Mouse (Mus musculus): ENCODE results near the gene Ttc28.

Gene Ttc28

GRCm38 (mm10) chr5:110967483-110968055 lies 88.0 kb downstream of the Ttc28 start:
- no peak for DNase-seq

GRCm38 (mm10) chr5:110968566-110968965 lies 89.0 kb downstream of the Ttc28 start:
- no peak for DNase-seq

- no peak for DNase-seq
These were observed 90.7 kb downstream of the Ttc28 start for GRCm38 (mm10) chr5:110970162-110970780.

GRCm38 (mm10) chr5:110976721-110977120 lies 97.1 kb downstream of the Ttc28 start:
- no peak for DNase-seq

GRCm38 (mm10) chr5:110977796-110978195 lies 98.2 kb downstream of the Ttc28 start:
- no peak for DNase-seq

GRCm38 (mm10) chr5:110978461-110978860 lies 98.9 kb downstream of the Ttc28 start:
- peak; percentile 65 for DNase-seq

- peak; percentile 77 for DNase-seq
These were observed 99.6 kb downstream of the Ttc28 start for GRCm38 (mm10) chr5:110979011-110979860.

- DNase-seq, result peak; percentile 46
These were observed 100.3 kb downstream of the Ttc28 start for GRCm38 (mm10) chr5:110979861-110980346.

- DNase-seq, result no peak
These were observed 101.0 kb downstream of the Ttc28 start for GRCm38 (mm10) chr5:110980576-110980975.

GRCm38 (mm10) chr5:110982436-110982835 lies 102.8 kb downstream of the Ttc28 start:
- no peak for DNase-seq

- DNase-seq, result no peak
These were observed 104.6 kb downstream of the Ttc28 start for GRCm38 (mm10) chr5:110984136-110984681.

GRCm38 (mm10) chr5:110996835-110997539 lies 117.4 kb downstream of the Ttc28 start:
- DNase-seq, result no peak

- DNase-seq, result no peak
These were observed 118.1 kb downstream of the Ttc28 start for GRCm38 (mm10) chr5:110997692-110998091.

- DNase-seq, result no peak
These were observed 118.7 kb downstream of the Ttc28 start for GRCm38 (mm10) chr5:110998298-110998697.

- DNase-seq, result no peak
These were observed 121.3 kb downstream of the Ttc28 start for GRCm38 (mm10) chr5:111000953-111001352.

- DNase-seq, result no peak
These were observed 123.6 kb downstream of the Ttc28 start for GRCm38 (mm10) chr5:111003220-111003619.

GRCm38 (mm10) chr5:111003750-111004149 lies 124.1 kb downstream of the Ttc28 start:
- no peak for DNase-seq

GRCm38 (mm10) chr5:111006272-111007135 lies 126.9 kb downstream of the Ttc28 start:
- no peak for DNase-seq

- no peak for DNase-seq
These were observed 127.5 kb downstream of the Ttc28 start for GRCm38 (mm10) chr5:111007136-111007500.

- no peak for DNase-seq
These were observed 128.3 kb downstream of the Ttc28 start for GRCm38 (mm10) chr5:111007900-111008299.

GRCm38 (mm10) chr5:111008431-111008830 lies 128.8 kb downstream of the Ttc28 start:
- DNase-seq, result no peak

- DNase-seq, result no peak
These were observed 131.7 kb downstream of the Ttc28 start for GRCm38 (mm10) chr5:111011271-111011670.
